9 mouse cellular contexts compared by ENCODE assay signal in genomic region chr16:42910716-42911115, GRCm38 (mm10). TPM values are rescaled to one million over a fixed set of nuclear protein-coding genes. Genes with fewer than 3 reads are reported as not detected.
DNase-seq lines count a peak whose midpoint lies in the region; ATAC-seq and TF ChIP-seq lines count a peak whose summit lies in the region.
"Had no signal": no experiment of that assay in that cellular context is flagged by ENCODE, and none has a peak within 500 bp of the region (broad histone marks: within the 10 kb centered on the region; RNA-seq: fewer than 3 reads in every experiment).

No protein-coding gene starts in this region.

- H3K27ac ChIP-seq in heart, embryonic 11.5 days (ENCODE audit: low read depth, low read length), result no peak overlapping the region
- peak overlapping the region; percentile 38; the same call in 1 of the 2 replicates for H3K27ac ChIP-seq in brown adipose tissue, adult 24 weeks (replicated peaks; ENCODE audit: low read depth, low read length)

- DNase-seq in heart, adult 18-20 months, result peak; percentile 75 to 85
- peak; percentile 32 for DNase-seq in gastrocnemius, postnatal 14 days
- DNase-seq in lung, adult 2 months, result peak; percentile 33
- DNase-seq in urinary bladder, postnatal 25 days (ENCODE audit: low spot score), result no peak
- DNase-seq in left cerebral cortex, adult 18-20 months (ENCODE audit: low spot score in 2 of 2), result no peak
- no peak for DNase-seq in neural tube, embryonic 10.5 days (ENCODE audit: extremely low spot score, low spot score)

- ATAC-seq in heart, embryonic 11.5 days (replicated peaks; ENCODE audit: insufficient number of reproducible peaks, low FRiP score, low TSS enrichment), result no peak

- intact Hi-C loops in gastrocnemius, postnatal 14 days (cut with DNase I; ENCODE audit: low total_unique reads), result no loop called here

- 0 out of 2 replicates have a peak, but pooled peaks cover 3% of the 10 kb centered on the region for H3K4me1 ChIP-seq in heart, embryonic 11.5 days (ENCODE audit: control insufficient read depth, insufficient read depth, low read length)
- H3K4me1 ChIP-seq in brown adipose tissue, adult 24 weeks (ENCODE audit: control insufficient read depth, insufficient read depth, insufficient read length, low read length), result peaks cover 3% of the 10 kb centered on the region
- peaks cover 20% of the 10 kb centered on the region for H3K4me1 ChIP-seq in lung, adult 2 months (ENCODE audit: control insufficient read depth, insufficient read depth, low read length)

- 25% methylated on average over 3 of the region's 3 CpGs for WGBS in heart, embryonic 11.5 days (ENCODE audit: insufficient replicate concordance)
- 12% methylated on average over 3 of the region's 3 CpGs for WGBS in lung, adult 2 months

- no peaks in the 10 kb centered on the region for H3K9me3 ChIP-seq in heart, embryonic 11.5 days (replicated peaks; ENCODE audit: control insufficient read depth, low read length)
- H3K9me3 ChIP-seq: G1E had no signal

- no peak for TF ChIP-seq POLR2A in lung, adult 2 months (IDR thresholded peaks at IDR 0.05; ENCODE audit: borderline replicate concordance, extremely low read depth, low read depth, low read length)

- no peaks in the 10 kb centered on the region for H3K27me3 ChIP-seq in heart, embryonic 11.5 days (ENCODE audit: control insufficient read depth, insufficient read depth, low read length)

- no peaks in the 10 kb centered on the region for H3K36me3 ChIP-seq in heart, embryonic 11.5 days (ENCODE audit: control insufficient read depth, insufficient read depth, low read length)
- H3K36me3 ChIP-seq: G1E had no signal

- no peak overlapping the region for H3K9ac ChIP-seq in heart, embryonic 11.5 days (ENCODE audit: low read depth, low read length)

- no peak for TF ChIP-seq CTCF in lung, adult 2 months (IDR thresholded peaks at IDR 0.05; ENCODE audit: insufficient read depth, low read length)

- H3K4me3 ChIP-seq in heart, embryonic 11.5 days (ENCODE audit: low read depth, low read length), result no peak overlapping the region
- H3K4me3 ChIP-seq in brown adipose tissue, adult 24 weeks (ENCODE audit: insufficient read depth, low read depth, low read length), result no peak overlapping the region; the same call in 1 of the 2 replicates
- H3K4me3 ChIP-seq in lung, adult 2 months (replicated peaks; ENCODE audit: extremely low read depth, low read depth, low read length), result no peak overlapping the region

- H3K4me2 ChIP-seq in heart, embryonic 11.5 days, result no peak overlapping the region

RNA-seq across cellular contexts. Expression of gene Zbtb20, which starts 35.0 kb away (rescaled TPM):
- 100 to 1,000 TPM; 149 to 178 TPM for total RNA-seq in heart, adult 18-20 months (2021)
- 38.2 and 39.0 TPM in 2 replicates for polyA plus RNA-seq in heart, embryonic 11.5 days (2014; fragmentation: Nextera tagmentation; extraction: Ambion mirVana)
- polyA plus RNA-seq in brown adipose tissue, adult 24 weeks (2012; ENCODE audit: insufficient read depth, insufficient read length, missing spikeins), result 22.0 and 30.7 TPM in 2 replicates
- total RNA-seq in gastrocnemius, postnatal 14 days (2021), result 100 to 1,000 TPM; 103 to 113 TPM
- 29.9 and 30.7 TPM in 2 replicates for polyA plus RNA-seq in lung, adult 2 months (2012; rRNA removed)
- 10 to 100 TPM; 44.7 to 44.8 TPM for total RNA-seq in left cerebral cortex, adult 18-20 months (2021)

Comparison
In these comparisons a context has a peak if more than half of its experiments do, and no peak if none do; other contexts are left out.
1. DNase-seq: peak in heart, adult 18-20 months (2 of 2), gastrocnemius, postnatal 14 days (single experiment) and lung, adult 2 months (single experiment); none in urinary bladder, postnatal 25 days (single experiment), left cerebral cortex, adult 18-20 months (0 of 2) and neural tube, embryonic 10.5 days (single experiment).